Mouse (Mus musculus): Measurements from ENCODE around the gene Fgfr2.

- no peak for TF ChIP-seq POLR2A (IDR thresholded peaks at IDR 0.05; ENCODE audit: low read depth, low read length)
- no peak for TF ChIP-seq CTCF (IDR thresholded peaks at IDR 0.05; ENCODE audit: extremely low read depth, insufficient read length, insufficient replicate concordance, low read depth, low read length)
These were observed 23.9 kb downstream of the Fgfr2 start for GRCm38 (mm10) chr7:133099266-133099665.

Data from small intestine, adult 2 months (tissue).